In the genomic region with DNA sequence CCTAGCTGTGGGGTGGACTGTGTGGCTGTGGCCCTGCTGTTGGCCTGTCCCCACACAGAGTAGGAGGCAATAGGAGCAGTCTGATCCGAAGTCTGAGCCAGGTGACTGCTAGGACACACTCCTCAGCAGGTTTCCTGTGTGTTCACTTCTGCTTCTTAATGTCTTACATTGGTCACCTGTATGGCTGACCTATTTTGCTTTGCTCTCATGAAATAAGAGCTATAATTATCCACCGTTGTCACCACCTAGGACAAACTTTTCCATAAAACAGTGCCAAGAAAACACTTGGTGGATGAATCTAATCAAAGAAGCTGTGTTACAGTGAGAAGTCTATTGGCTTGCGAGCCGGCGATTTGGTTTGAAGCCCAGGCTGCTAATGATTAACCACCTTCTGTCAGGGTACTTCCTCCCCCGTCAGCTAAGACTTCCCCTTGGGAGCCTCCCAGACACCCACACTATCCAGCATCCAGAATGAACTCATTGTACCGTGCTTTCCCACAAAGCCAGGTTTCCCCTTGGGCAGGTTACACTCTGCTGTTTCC, we compare ENCODE assay signal across 9 mouse cellular contexts. TPM values are rescaled to one million over a fixed set of nuclear protein-coding genes. Genes with fewer than 3 reads are reported as not detected.
A peak's percentile ranks its signal among the peaks of the same experiment; 100 is the strongest.
DNase-seq lines count a peak whose midpoint lies in the region; ATAC-seq lines count a peak whose summit lies in the region.
"Had no signal": no experiment of that assay in that cellular context is flagged by ENCODE, and none has a peak within 500 bp of the region (broad histone marks: within the 10 kb centered on the region; RNA-seq: fewer than 3 reads in every experiment).

No protein-coding gene starts in this region.

- H3K9ac ChIP-seq in forebrain, embryonic 14.5 days (ENCODE audit: low read length) = no peak overlapping the region
- H3K9ac ChIP-seq in forebrain, embryonic 11.5 days (ENCODE audit: low read length) = no peak overlapping the region

- no peak overlapping the region for H3K4me3 ChIP-seq in forebrain, embryonic 14.5 days (ENCODE audit: low read depth, low read length)
- no peak overlapping the region for H3K4me3 ChIP-seq in forebrain, embryonic 11.5 days (ENCODE audit: low read depth, low read length)
- H3K4me3 ChIP-seq in limb, embryonic 10.5 days = no peak overlapping the region

- H3K27ac ChIP-seq in forebrain, embryonic 14.5 days (ENCODE audit: low read depth, low read length) = no peak overlapping the region
- no peak overlapping the region for H3K27ac ChIP-seq in forebrain, embryonic 11.5 days (ENCODE audit: low read depth, low read length)
- H3K27ac ChIP-seq in limb, embryonic 10.5 days = no peak overlapping the region

- H3K36me3 ChIP-seq in forebrain, embryonic 14.5 days (ENCODE audit: control insufficient read depth, insufficient read depth, low read length) = no peaks in the 10 kb centered on the region
- H3K36me3 ChIP-seq in forebrain, embryonic 11.5 days (ENCODE audit: control insufficient read depth, insufficient read depth, low read length) = no peaks in the 10 kb centered on the region
- H3K36me3 ChIP-seq in limb, embryonic 10.5 days = no peaks in the 10 kb centered on the region

- H3K4me2 ChIP-seq in forebrain, embryonic 14.5 days (ENCODE audit: low read length) = no peak overlapping the region
- H3K4me2 ChIP-seq in forebrain, embryonic 11.5 days (ENCODE audit: low read depth, low read length, severe bottlenecking) = no peak overlapping the region

- no peaks in the 10 kb centered on the region for H3K9me3 ChIP-seq in forebrain, embryonic 14.5 days (replicated peaks; ENCODE audit: control insufficient read depth, low read length)
- H3K9me3 ChIP-seq in forebrain, embryonic 11.5 days (ENCODE audit: control insufficient read depth, low read length) = no peaks in the 10 kb centered on the region
- no peaks in the 10 kb centered on the region for H3K9me3 ChIP-seq in limb, embryonic 10.5 days (replicated peaks)

- DNase-seq in forebrain, embryonic 14.5 days (ENCODE audit: low spot score) = peak; percentile 74
- DNase-seq in forebrain, embryonic 11.5 days (ENCODE audit: low spot score) = no peak
- DNase-seq in urinary bladder, postnatal 14 days (ENCODE audit: low spot score) = peak; percentile 32
- no peak for DNase-seq in urinary bladder, postnatal 25 days (ENCODE audit: low spot score)
- peak; percentile 68 to 77 for DNase-seq in kidney, adult 8-10 months
- peak; percentile 41 for DNase-seq in telencephalon, adult 2 months (ENCODE audit: low read depth, low spot score)
- no peak for DNase-seq in adrenal gland, postnatal 4 days (ENCODE audit: low spot score in 2 of 2)
- DNase-seq in limb, embryonic 10.5 days (ENCODE audit: low spot score) = no peak
- DNase-seq: right cerebral cortex, postnatal 4 days had no signal

- no peaks in the 10 kb centered on the region for H3K27me3 ChIP-seq in forebrain, embryonic 14.5 days (replicated peaks; ENCODE audit: control insufficient read depth, insufficient read depth, low read length)
- H3K27me3 ChIP-seq in forebrain, embryonic 11.5 days (ENCODE audit: control insufficient read depth, insufficient read depth, low read length) = no peaks in the 10 kb centered on the region
- no peaks in the 10 kb centered on the region for H3K27me3 ChIP-seq in limb, embryonic 10.5 days (ENCODE audit: low read depth, poor library complexity, severe bottlenecking)

- H3K4me1 ChIP-seq in forebrain, embryonic 14.5 days (ENCODE audit: control insufficient read depth, insufficient read depth, low read length) = no peaks in the 10 kb centered on the region
- no peaks in the 10 kb centered on the region for H3K4me1 ChIP-seq in forebrain, embryonic 11.5 days (replicated peaks; ENCODE audit: control insufficient read depth, insufficient read depth, low read length)
- 0 out of 2 replicates have a peak, but pooled peaks cover 2% of the 10 kb centered on the region for H3K4me1 ChIP-seq in limb, embryonic 10.5 days

- WGBS in forebrain, embryonic 14.5 days = 45% methylated on average over 7 of the region's 7 CpGs
- 86% methylated on average over 7 of the region's 7 CpGs for WGBS in forebrain, embryonic 11.5 days
- WGBS in limb, embryonic 10.5 days = 77% methylated on average over 7 of the region's 7 CpGs

- peak; percentile 79; the same call in 1 of the 2 replicates for ATAC-seq in forebrain, embryonic 14.5 days
- ATAC-seq in forebrain, embryonic 11.5 days (replicated peaks; ENCODE audit: low FRiP score) = no peak

RNA-seq across cellular contexts. Expression of gene Rgs2, which starts 14.5 kb away (rescaled TPM):
- 98.0 and 103 TPM in 2 replicates for polyA plus RNA-seq in forebrain, embryonic 14.5 days (2014; fragmentation: Nextera tagmentation; extraction: Ambion mirVana)
- polyA plus RNA-seq in forebrain, embryonic 11.5 days (2014; fragmentation: Nextera tagmentation; extraction: Ambion mirVana) = 58.9 and 61.1 TPM in 2 replicates
- 100 to 1,000 TPM; 169 to 213 TPM for total RNA-seq in adrenal gland, postnatal 4 days (2021)
- 20.8 and 21.7 TPM in 2 replicates for polyA plus RNA-seq in limb, embryonic 10.5 days (2016; fragmentation: Nextera tagmentation; extraction: Ambion mirVana)

Comparison
In these comparisons a context has a peak if more than half of its experiments do, and no peak if none do; other contexts are left out.
1. DNase-seq: peak in forebrain, embryonic 14.5 days (single experiment), urinary bladder, postnatal 14 days (single experiment), kidney, adult 8-10 months (2 of 2) and telencephalon, adult 2 months (single experiment); none in forebrain, embryonic 11.5 days (single experiment), urinary bladder, postnatal 25 days (single experiment), adrenal gland, postnatal 4 days (0 of 2) and limb, embryonic 10.5 days (single experiment).